Mouse (Mus musculus) midbrain, postnatal 0 days (tissue): ENCODE measurements around the gene Gm2696. TPM values are rescaled to one million over a fixed set of nuclear protein-coding genes. Genes with fewer than 3 reads are reported as not detected.

Source experiments
- ATAC-seq: fragments of 200-750 bp; cut with Nextera tagmentation; 2 replicates; pipeline ENCODE4 v1.8.0; 2017; ENCODE audit warnings: moderate number of reproducible peaks, mild to moderate bottlenecking, moderate TSS enrichment, moderate library complexity; ENCODE audit not compliant: low FRiP score
- DNase-seq: peaks from one replicate; pipeline ENCODE4 v3.0.0-alpha.2; 2015; ENCODE audit warnings: low spot score
- H3K27ac ChIP-seq: fragments of 300-500 bp; sonication (generic); 2 replicates; pipeline ENCODE4 v1.5.1; 2014; ENCODE audit warnings: low read depth, mild to moderate bottlenecking, low read length, mixed read lengths
- H3K27me3 ChIP-seq: fragments of 300-500 bp; sonication (generic); 2 replicates; pipeline ENCODE4 v1.6.1; 2014; ENCODE audit warnings: low read length, control low read depth, mixed read lengths; ENCODE audit not compliant: insufficient read depth
- H3K36me3 ChIP-seq: fragments of 300-500 bp; sonication (generic); 2 replicates; pipeline ENCODE4 v1.6.1; 2014; ENCODE audit warnings: low read length, control low read depth, mixed read lengths; ENCODE audit not compliant: insufficient read depth
- H3K4me1 ChIP-seq: fragments of 300-500 bp; sonication (generic); 2 replicates; pipeline ENCODE4 v1.6.1; 2014; ENCODE audit warnings: mild to moderate bottlenecking, control low read depth, antibody characterized with exemption, low read length, mixed read lengths; ENCODE audit not compliant: insufficient read depth
- H3K4me2 ChIP-seq: fragments of 300-500 bp; sonication (generic); 2 replicates; pipeline ENCODE4 v1.6.1; 2014; ENCODE audit warnings: low read depth, mild to moderate bottlenecking, low read length, mixed read lengths; ENCODE audit not compliant: poor library complexity, severe bottlenecking
- H3K4me3 ChIP-seq: fragments of 300-500 bp; sonication (generic); 2 replicates; pipeline ENCODE4 v1.5.1; 2014; ENCODE audit warnings: low read depth, mild to moderate bottlenecking, low read length, moderate library complexity
- H3K9ac ChIP-seq: fragments of 300-500 bp; sonication (generic); replicated peaks from 2 replicates; pipeline ENCODE4 v1.6.1; 2014; ENCODE audit warnings: mild to moderate bottlenecking, low read length, moderate library complexity, mixed read lengths; ENCODE audit not compliant: poor library complexity, severe bottlenecking
- H3K9me3 ChIP-seq: fragments of 300-500 bp; sonication (generic); 2 replicates; pipeline ENCODE4 v1.6.1; 2016; ENCODE audit warnings: low read length, control low read depth
- CTCF ChIP-seq: IDR thresholded peaks from 2 replicates; pipeline ENCODE4 v1.5.1; 2016; ENCODE audit warnings: antibody characterized with exemption, mild to moderate bottlenecking
- WGBS: fragments of 180-500 bp; shearing (Covaris S2); extraction: QIAGEN DNeasy Blood & Tissue Kit; methylation state at CpG from one replicate; pipeline ENCODE4 v1.1.7; 2014; 5-methylcytosine and 5-hydroxymethylcytosine counted together
- polyA plus RNA-seq: library from polyadenylated mRNA; unstranded; fragments of >200 nt; fragmentation: Nextera tagmentation; extraction: Ambion mirVana; gene quantifications from 2 replicates; pipeline ENCODE4 v1.2.1, GENCODE M21; 2015
- total RNA-seq: library from RNA; depleted of rRNA; stranded (reverse); fragments of >200 nt; gene quantifications from 2 replicates; pipeline ENCODE4 v1.2.3, GENCODE M21; 2014

Gene Gm2696
- total and polyA plus RNA-seq, 2 experiments from 2014 or later: not detected

GRCm38 (mm10) chr10:77839006-77839405, 24.5 kb downstream of the Gm2696 start:
- no peaks in the 10 kb centered on the region for H3K27me3 ChIP-seq
- H3K9me3 ChIP-seq: peaks cover 10% of the 10 kb centered on the region; the same call in 1 of the 2 replicates
- no peak overlapping the region for H3K27ac ChIP-seq
- WGBS: 85% methylated on average over 6 of the region's 6 CpGs
- DNase-seq (no peak), ATAC-seq (no peak)
- H3K36me3 ChIP-seq: no peaks in the 10 kb centered on the region
- H3K4me3 ChIP-seq: no peak overlapping the region
- no peaks in the 10 kb centered on the region for H3K4me1 ChIP-seq
- no peak overlapping the region for H3K9ac ChIP-seq
- TF ChIP-seq CTCF: no peak
- no peak overlapping the region for H3K4me2 ChIP-seq

- Histone ChIP-seq H3K9me3 (peaks cover 16% of the 10 kb centered on the region; the same call in 1 of the 2 replicates), H3K4me3 (no peak within 1 kb of the TSS), H3K36me3 (no peaks in the 10 kb centered on the region), H3K4me1 (no peaks in the 10 kb centered on the region), H3K27me3 (no peaks in the 10 kb centered on the region), H3K27ac (no peak within 1 kb of the TSS), H3K4me2 (no peak within 1 kb of the TSS), H3K9ac (no peak within 1 kb of the TSS)
- no peak for ATAC-seq
- TF ChIP-seq CTCF: no peak
- 79% methylated on average over 1 of the region's 3 CpGs for WGBS
- DNase-seq: no peak
Observed at GRCm38 (mm10) chr10:77846503-77846902, 32.0 kb downstream of the Gm2696 start, which contains the start of gene Gm36176. TSS of gene Gm36176 (plus strand) at chr10:77846803.

- H3K36me3 ChIP-seq: no peaks in the 10 kb centered on the region
- H3K4me1 ChIP-seq: no peaks in the 10 kb centered on the region
- no peak overlapping the region for H3K4me3 ChIP-seq
- no peaks in the 10 kb centered on the region for H3K27me3 ChIP-seq
- no peak for DNase-seq
- no peak for ATAC-seq
- WGBS: 8% methylated on average over 2 of the region's 2 CpGs
- H3K27ac ChIP-seq: no peak overlapping the region
- no peak for TF ChIP-seq CTCF
- H3K4me2 ChIP-seq: no peak overlapping the region
- peaks cover 16% of the 10 kb centered on the region; the same call in 1 of the 2 replicates for H3K9me3 ChIP-seq
- no peak overlapping the region for H3K9ac ChIP-seq
Observed at GRCm38 (mm10) chr10:77846961-77847360, 32.5 kb downstream of the Gm2696 start.

- Histone ChIP-seq H3K27ac (no peak overlapping the region), H3K4me2 (no peak overlapping the region), H3K27me3 (no peaks in the 10 kb centered on the region), H3K4me1 (no peaks in the 10 kb centered on the region), H3K9ac (no peak overlapping the region), H3K4me3 (no peak overlapping the region), H3K36me3 (no peaks in the 10 kb centered on the region), H3K9me3 (peaks cover 16% of the 10 kb centered on the region; the same call in 1 of the 2 replicates)
- TF ChIP-seq CTCF: no peak
- no peak for DNase-seq
- 82% methylated on average over 2 of the region's 2 CpGs for WGBS
- no peak for ATAC-seq
Observed at GRCm38 (mm10) chr10:77847538-77847937, 33.1 kb downstream of the Gm2696 start.

GRCm38 (mm10) chr10:77852559-77852958, 38.1 kb downstream of the Gm2696 start, which contains the start of gene Gm10318:
TSS of gene Gm10318 (plus strand) at chr10:77852859.
- no peaks in the 10 kb centered on the region for H3K9me3 ChIP-seq
- H3K4me3 ChIP-seq: no peak within 1 kb of the TSS
- ATAC-seq (no peak), DNase-seq (no peak)
- H3K27me3 ChIP-seq: no peaks in the 10 kb centered on the region
- WGBS: 75% methylated on average over 9 of the region's 9 CpGs
- no peak within 1 kb of the TSS for H3K9ac ChIP-seq
- TF ChIP-seq CTCF: no peak
- H3K4me1 ChIP-seq: no peaks in the 10 kb centered on the region
- H3K4me2 ChIP-seq: no peak within 1 kb of the TSS
- H3K27ac ChIP-seq: no peak within 1 kb of the TSS
- H3K36me3 ChIP-seq: no peaks in the 10 kb centered on the region

- no peak within 1 kb of the TSS for H3K27ac ChIP-seq
- TF ChIP-seq CTCF: no peak
- no peak within 1 kb of the TSS for H3K4me2 ChIP-seq
- WGBS: 50% methylated on average over 7 of the region's 7 CpGs
- ATAC-seq (no peak), DNase-seq (no peak)
- H3K27me3 ChIP-seq: no peaks in the 10 kb centered on the region
- H3K36me3 ChIP-seq: no peaks in the 10 kb centered on the region
- H3K9ac ChIP-seq: no peak within 1 kb of the TSS
- no peaks in the 10 kb centered on the region for H3K4me1 ChIP-seq
- H3K9me3 ChIP-seq: no peaks in the 10 kb centered on the region
- H3K4me3 ChIP-seq: no peak within 1 kb of the TSS
Observed at GRCm38 (mm10) chr10:77861675-77862074, 47.2 kb downstream of the Gm2696 start, which contains the start of gene Gm3285. TSS of gene Gm3285 (plus strand) at chr10:77861975.
